Mouse (Mus musculus): Measurements from ENCODE around the gene Khdc1a.

Gene Khdc1a

DNA sequence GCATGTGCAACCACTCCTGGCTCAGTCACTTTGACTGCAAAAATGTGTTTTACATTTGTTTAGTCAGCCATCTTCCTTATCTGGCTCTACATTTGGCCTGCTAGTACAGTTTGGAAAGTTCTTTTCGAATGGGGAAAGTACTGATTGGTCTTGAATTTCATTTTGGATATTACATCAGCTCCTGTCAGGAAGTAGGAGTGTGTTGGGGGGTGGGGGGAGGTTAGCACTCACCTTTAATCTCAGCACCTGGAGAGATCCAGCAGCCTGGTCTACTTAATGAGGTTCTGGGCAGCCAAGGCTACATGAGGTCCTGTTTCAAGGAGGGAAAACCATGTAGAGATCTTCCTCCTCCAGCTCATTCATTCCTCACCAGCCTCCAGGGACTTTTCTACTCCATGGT lies 33.8 kb downstream of the Khdc1a start, which contains the start of gene Khdc1b:
Gene Khdc1b, plus strand, starts transcription at position 301 of the 400 bp plus-strand sequence.
- DNase-seq (ENCODE audit: inconsistent age in 2 of 2, low spot score in 1 of 2): no peak

GRCm38 (mm10) chr1:21391138-21391671 lies 41.8 kb downstream of the Khdc1a start:
- DNase-seq (ENCODE audit: inconsistent age in 2 of 2, low spot score in 1 of 2): no peak

All from adrenal gland, adult (tissue).